In the genomic region with DNA sequence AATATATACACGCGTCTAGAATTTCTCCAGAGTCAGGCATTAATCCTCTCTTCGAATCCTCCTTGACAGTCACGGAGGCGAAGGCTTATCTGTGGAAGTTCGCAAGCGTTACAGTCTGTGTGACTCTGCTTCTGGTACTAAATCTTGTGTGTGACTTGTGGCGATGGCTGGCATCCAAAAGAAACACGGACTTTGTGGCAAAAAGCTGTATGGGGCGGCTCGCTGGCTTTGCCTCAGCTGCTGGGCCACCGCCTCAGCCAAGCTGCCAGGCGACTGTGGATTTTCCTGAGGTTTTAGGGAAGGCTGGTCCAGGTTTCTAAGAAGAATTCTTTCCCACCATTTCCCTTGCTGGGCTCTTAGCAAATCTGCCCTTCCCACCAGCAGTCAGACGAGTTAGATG, we compare ENCODE assay signal across 13 mouse cellular contexts. TPM values are rescaled to one million over a fixed set of nuclear protein-coding genes. Genes with fewer than 3 reads are reported as not detected.
DNase-seq lines count a peak whose midpoint lies in the region; ATAC-seq and TF ChIP-seq lines count a peak whose summit lies in the region.
"Had no signal": no experiment of that assay in that cellular context is flagged by ENCODE, and none has a peak within 500 bp of the region (broad histone marks: within the 10 kb centered on the region; RNA-seq: fewer than 3 reads in every experiment).

No protein-coding gene starts in this region.

- H3K4me3 ChIP-seq in liver, adult 2 months (ENCODE audit: insufficient read depth, low read depth, low read length): no peak overlapping the region
- H3K4me3 ChIP-seq in liver, embryonic 11.5 days (ENCODE audit: low read depth, low read length): no peak overlapping the region
- H3K4me3 ChIP-seq in stomach, embryonic 16.5 days (replicated peaks; ENCODE audit: low read length): no peak overlapping the region
- H3K4me3 ChIP-seq in forebrain, embryonic 10.5 days: no peak overlapping the region
- H3K4me3 ChIP-seq: neural tube, embryonic 12.5 days had no signal

- H3K4me2 ChIP-seq in liver, embryonic 11.5 days: no peak overlapping the region
- peak overlapping the region; percentile 2; the same call in 1 of the 2 replicates for H3K4me2 ChIP-seq in stomach, embryonic 16.5 days (ENCODE audit: low read depth, low read length)
- H3K4me2 ChIP-seq: neural tube, embryonic 12.5 days had no signal

- TF ChIP-seq POLR2A in liver, adult 2 months (IDR thresholded peaks at IDR 0.05; ENCODE audit: extremely low read depth, insufficient read depth, low read length): no peak

- H3K9ac ChIP-seq in liver, adult 2 months (ENCODE audit: low read depth, low read length): no peak overlapping the region
- no peak overlapping the region for H3K9ac ChIP-seq in liver, embryonic 11.5 days (ENCODE audit: low read depth, low read length)
- peak overlapping the region; percentile 34; the same call in 1 of the 2 replicates for H3K9ac ChIP-seq in stomach, embryonic 16.5 days (ENCODE audit: low read length)
- H3K9ac ChIP-seq: neural tube, embryonic 12.5 days had no signal

- DNase-seq in liver, adult 2 months (ENCODE audit: extremely low read depth, low read depth, low spot score): peak; percentile 42
- no peak for DNase-seq in liver, embryonic 11.5 days (ENCODE audit: low spot score)
- DNase-seq in adrenal gland, postnatal 14 days: peak; percentile 76
- peak; percentile 54 for DNase-seq in kidney, postnatal 10 days
- DNase-seq in forebrain, embryonic 10.5 days (ENCODE audit: extremely low spot score, low spot score): no peak
- no peak for DNase-seq in cerebellum, postnatal 36 days
- DNase-seq: right cerebral cortex, postnatal 4 days; thymus, postnatal 14 days had no signal

- H3K27me3 ChIP-seq in liver, adult 2 months (ENCODE audit: control insufficient read depth, insufficient read depth, low read length): no peaks in the 10 kb centered on the region
- H3K27me3 ChIP-seq in liver, embryonic 11.5 days (replicated peaks; ENCODE audit: control insufficient read depth, insufficient read depth, low read length): no peaks in the 10 kb centered on the region
- no peaks in the 10 kb centered on the region for H3K27me3 ChIP-seq in stomach, embryonic 16.5 days (ENCODE audit: control insufficient read depth, insufficient read depth, low read length)
- H3K27me3 ChIP-seq in forebrain, embryonic 10.5 days (ENCODE audit: poor library complexity, severe bottlenecking): no peaks in the 10 kb centered on the region
- H3K27me3 ChIP-seq: neural tube, embryonic 12.5 days had no signal

- no peak for TF ChIP-seq CTCF in liver, adult 2 months (IDR thresholded peaks at IDR 0.05; ENCODE audit: low read depth, low read length)

- no peak overlapping the region for H3K27ac ChIP-seq in liver, adult 2 months (replicated peaks; ENCODE audit: insufficient read depth, low read depth, low read length)
- H3K27ac ChIP-seq in liver, embryonic 11.5 days (ENCODE audit: low read depth, low read length): no peak overlapping the region
- H3K27ac ChIP-seq in stomach, embryonic 16.5 days (ENCODE audit: low read length): peak overlapping the region; percentile 50; the same call in 1 of the 2 replicates
- H3K27ac ChIP-seq in forebrain, embryonic 10.5 days: no peak overlapping the region
- H3K27ac ChIP-seq: neural tube, embryonic 12.5 days had no signal

- no peaks in the 10 kb centered on the region for H3K36me3 ChIP-seq in liver, adult 2 months (ENCODE audit: control insufficient read depth, insufficient read depth, low read length)
- H3K36me3 ChIP-seq in liver, embryonic 11.5 days (ENCODE audit: control insufficient read depth, insufficient read depth, low read length): no peaks in the 10 kb centered on the region
- no peaks in the 10 kb centered on the region for H3K36me3 ChIP-seq in stomach, embryonic 16.5 days (ENCODE audit: control insufficient read depth, insufficient read depth, low read length)
- no peaks in the 10 kb centered on the region for H3K36me3 ChIP-seq in forebrain, embryonic 10.5 days (replicated peaks)
- H3K36me3 ChIP-seq: G1E; neural tube, embryonic 12.5 days had no signal

- no peaks in the 10 kb centered on the region for H3K9me3 ChIP-seq in liver, embryonic 11.5 days (ENCODE audit: control insufficient read depth, low read length)
- H3K9me3 ChIP-seq in stomach, embryonic 16.5 days (replicated peaks; ENCODE audit: control insufficient read depth, low read length): no peaks in the 10 kb centered on the region
- no peaks in the 10 kb centered on the region for H3K9me3 ChIP-seq in forebrain, embryonic 10.5 days
- H3K9me3 ChIP-seq: G1E; neural tube, embryonic 12.5 days had no signal

- H3K4me1 ChIP-seq in liver, adult 2 months (ENCODE audit: control insufficient read depth, insufficient read depth, low read length): no peaks in the 10 kb centered on the region
- peaks cover 9% of the 10 kb centered on the region for H3K4me1 ChIP-seq in liver, embryonic 11.5 days (replicated peaks; ENCODE audit: control insufficient read depth, insufficient read depth, low read length)
- peaks cover 15% of the 10 kb centered on the region for H3K4me1 ChIP-seq in stomach, embryonic 16.5 days (ENCODE audit: control insufficient read depth, insufficient read depth, low read length)
- no peaks in the 10 kb centered on the region for H3K4me1 ChIP-seq in forebrain, embryonic 10.5 days
- H3K4me1 ChIP-seq: neural tube, embryonic 12.5 days had no signal

- ATAC-seq in liver, embryonic 11.5 days (replicated peaks; ENCODE audit: low FRiP score): no peak
- ATAC-seq in stomach, embryonic 16.5 days (ENCODE audit: insufficient read depth, low FRiP score): no peak

- 50% methylated on average over 14 of the region's 14 CpGs for WGBS in liver, adult 2 months
- 71% methylated on average over 14 of the region's 14 CpGs for WGBS in liver, embryonic 11.5 days
- 44% methylated on average over 14 of the region's 14 CpGs for WGBS in stomach, embryonic 16.5 days
- 91% methylated on average over 14 of the region's 14 CpGs for WGBS in forebrain, embryonic 10.5 days

- H3K79me2 ChIP-seq in liver, adult 2 months (ENCODE audit: control insufficient read depth, insufficient read depth, low read length): no peaks in the 10 kb centered on the region

RNA-seq across cellular contexts. Expression of gene Slc44a3, which starts 21.1 kb away (rescaled TPM):
- 6.2 and 6.6 TPM in 2 replicates for total RNA-seq in liver, adult 2 months (2014; rRNA removed)
- 4.3 and 4.7 TPM in 2 replicates for polyA plus RNA-seq in liver, adult 2 months (2012; rRNA removed)
- polyA plus RNA-seq in liver, embryonic 11.5 days (2014; fragmentation: Nextera tagmentation; extraction: Ambion mirVana): 1.7 and 2.0 TPM in 2 replicates
- 14.6 TPM in 2 replicates for total RNA-seq in adrenal gland, postnatal 14 days (2021)
- polyA plus RNA-seq in stomach, embryonic 16.5 days (2015; fragmentation: Nextera tagmentation; extraction: Ambion mirVana): 41.5 and 49.4 TPM in 2 replicates
- polyA plus RNA-seq in forebrain, embryonic 10.5 days (2016; fragmentation: Nextera tagmentation; extraction: Ambion mirVana): 0.55 and 0.64 TPM in 2 replicates
- total RNA-seq: left cerebral cortex, adult 18-20 months; megakaryocyte, adult 5-6 weeks had no signal
- polyA plus RNA-seq: G1E had no signal

Comparison
In these comparisons a context has a peak if more than half of its experiments do, and no peak if none do; other contexts are left out.
1. DNase-seq: peak in liver, adult 2 months (single experiment), adrenal gland, postnatal 14 days (single experiment) and kidney, postnatal 10 days (single experiment); none in liver, embryonic 11.5 days (single experiment), forebrain, embryonic 10.5 days (single experiment) and cerebellum, postnatal 36 days (0 of 2).